8 mouse cellular contexts compared by ENCODE assay signal in the genomic region with DNA sequence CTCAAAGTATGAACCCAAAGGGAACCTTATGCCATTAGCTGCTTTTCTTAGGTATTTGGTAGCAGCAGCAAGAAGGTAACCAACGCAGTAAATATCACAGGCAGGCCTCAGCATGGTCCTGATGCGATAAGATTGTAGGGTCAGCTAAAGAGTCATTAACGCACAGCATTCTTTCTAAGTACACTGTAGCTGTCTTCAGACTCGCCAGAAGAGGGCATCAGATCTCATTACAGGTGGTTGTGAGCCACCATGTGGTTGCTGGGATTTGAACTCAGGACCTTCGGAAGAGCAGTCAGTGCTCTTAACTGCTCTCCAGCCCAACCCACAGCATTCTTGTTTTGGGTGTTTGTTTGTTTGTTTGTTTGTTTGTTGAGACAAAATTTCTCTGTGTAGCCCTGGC. TPM values are rescaled to one million over a fixed set of nuclear protein-coding genes. Genes with fewer than 3 reads are reported as not detected.
DNase-seq lines count a peak whose midpoint lies in the region; ATAC-seq and TF ChIP-seq lines count a peak whose summit lies in the region.
"Not testable (repeated sequence)": the region's sequence is repeated elsewhere in the genome, so short reads cannot be mapped to it uniquely, and the experiment has no call there.

No protein-coding gene starts in this region.

- not testable (repeated sequence) for H3K36me3 ChIP-seq in MEL (ENCODE audit: control insufficient read depth in 1 of 2, insufficient read depth in 2 of 2, low read length in 2 of 2); forebrain, postnatal 0 days (ENCODE audit: insufficient read depth); heart, embryonic 12.5 days; heart, postnatal 0 days (replicated peaks; ENCODE audit: control insufficient read depth, insufficient read depth, low read length); intestine, embryonic 15.5 days; lung, embryonic 14.5 days (ENCODE audit: insufficient read depth); stomach, embryonic 16.5 days (ENCODE audit: control insufficient read depth, insufficient read depth, low read length)

- not testable (repeated sequence) for TF ChIP-seq EP300 in MEL (IDR thresholded peaks at IDR 0.05; ENCODE audit: low read depth in 1 of 2, low read length in 2 of 2); heart, postnatal 0 days (IDR thresholded peaks at IDR 0.05; ENCODE audit: low read depth)

- not testable (repeated sequence) for H3K27me3 ChIP-seq in MEL (ENCODE audit: control insufficient read depth in 1 of 2, insufficient read depth in 2 of 2, low read length in 2 of 2); forebrain, postnatal 0 days (ENCODE audit: insufficient read depth, low read length); heart, embryonic 12.5 days (replicated peaks); heart, postnatal 0 days (ENCODE audit: control insufficient read depth, insufficient read depth, low read length); intestine, embryonic 15.5 days (replicated peaks); lung, embryonic 14.5 days (ENCODE audit: insufficient read depth, low read length); stomach, embryonic 16.5 days (ENCODE audit: control insufficient read depth, insufficient read depth, low read length)

- ATAC-seq in forebrain, postnatal 0 days; heart, embryonic 12.5 days (ENCODE audit: insufficient number of reproducible peaks, low FRiP score); heart, postnatal 0 days (ENCODE audit: insufficient read depth, low read depth); intestine, embryonic 15.5 days; lung, embryonic 14.5 days (ENCODE audit: insufficient read depth); stomach, embryonic 16.5 days (ENCODE audit: insufficient read depth, low FRiP score): not testable (repeated sequence)

- TF ChIP-seq CTCF in MEL (IDR thresholded peaks at IDR 0.05 in 2 of 3, conservative IDR thresholded peaks at IDR 0.05 in 1 of 3; ENCODE audit: control insufficient read depth in 1 of 3, insufficient read depth in 1 of 3, low read depth in 2 of 3, low read length in 3 of 3, poor library complexity in 1 of 3, severe bottlenecking in 1 of 3) = peak in 2 of 3 experiments; percentile 19 to 38; a peak in 3 of 6 replicates
- TF ChIP-seq CTCF in forebrain, postnatal 0 days (IDR thresholded peaks at IDR 0.05; ENCODE audit: low read depth) = peak; percentile 23; the same call in 1 of the 2 replicates
- peak; percentile 29 for TF ChIP-seq CTCF in heart, postnatal 0 days (IDR thresholded peaks at IDR 0.05; ENCODE audit: low read depth)
- peak; percentile 52 for TF ChIP-seq CTCF in layer of hippocampus, adult 2 months (conservative IDR thresholded peaks at IDR 0.05)
- peak; percentile 38 for TF ChIP-seq CTCF in lung, embryonic 14.5 days (IDR thresholded peaks at IDR 0.05; ENCODE audit: low read depth)

- H3K9me3 ChIP-seq in MEL (replicated peaks; ENCODE audit: insufficient read depth, low read length); forebrain, postnatal 0 days (ENCODE audit: low read length); heart, embryonic 12.5 days (replicated peaks); heart, postnatal 0 days (replicated peaks; ENCODE audit: control insufficient read depth, low read length); intestine, embryonic 15.5 days; lung, embryonic 14.5 days (ENCODE audit: low read depth, low read length); stomach, embryonic 16.5 days (replicated peaks; ENCODE audit: control insufficient read depth, low read length): not testable (repeated sequence)

- H3K79me2 ChIP-seq in MEL (ENCODE audit: control insufficient read depth, insufficient read depth, low read length, poor library complexity) = not testable (repeated sequence)

- WGBS in forebrain, postnatal 0 days = 80% methylated on average over 5 of the region's 5 CpGs
- 78% methylated on average over 5 of the region's 5 CpGs for WGBS in heart, embryonic 12.5 days
- 86% methylated on average over 5 of the region's 5 CpGs for WGBS in heart, postnatal 0 days
- 85% methylated on average over 5 of the region's 5 CpGs for WGBS in intestine, embryonic 15.5 days
- 80% methylated on average over 5 of the region's 5 CpGs for WGBS in lung, embryonic 14.5 days
- WGBS in stomach, embryonic 16.5 days = 74% methylated on average over 5 of the region's 5 CpGs

- TF ChIP-seq POLR2A in MEL (IDR thresholded peaks at IDR 0.05; ENCODE audit: control insufficient read depth in 1 of 2, insufficient read depth in 1 of 2, low read depth in 1 of 2, low read length in 2 of 2, poor library complexity in 1 of 2) = not testable (repeated sequence)

- not testable (repeated sequence) for TF ChIP-seq RAD21 in MEL (IDR thresholded peaks at IDR 0.05; ENCODE audit: low read depth, low read length)

- not testable (repeated sequence) for H3K27ac ChIP-seq in MEL (ENCODE audit: control insufficient read depth, low read depth, low read length); forebrain, postnatal 0 days (ENCODE audit: low read depth, low read length); layer of hippocampus, adult 2 months
- peak overlapping the region; percentile 99 for H3K27ac ChIP-seq in heart, embryonic 12.5 days (ENCODE audit: poor library complexity, severe bottlenecking)
- peak overlapping the region; percentile 90 for H3K27ac ChIP-seq in heart, postnatal 0 days (ENCODE audit: low read depth)
- peak overlapping the region; percentile 86 for H3K27ac ChIP-seq in intestine, embryonic 15.5 days
- peak overlapping the region; percentile 85; the same call in 1 of the 2 replicates for H3K27ac ChIP-seq in lung, embryonic 14.5 days (ENCODE audit: low read depth)
- H3K27ac ChIP-seq in stomach, embryonic 16.5 days (ENCODE audit: low read length) = peak overlapping the region; percentile 81; the same call in 1 of the 2 replicates

- H3K4me3 ChIP-seq in MEL (ENCODE audit: control insufficient read depth in 1 of 2, insufficient read depth in 1 of 2, low read depth in 2 of 2, low read length in 2 of 2); forebrain, postnatal 0 days (ENCODE audit: low read depth, low read length); heart, embryonic 12.5 days; heart, postnatal 0 days (ENCODE audit: low read depth, low read length); intestine, embryonic 15.5 days (replicated peaks); layer of hippocampus, adult 2 months; lung, embryonic 14.5 days (ENCODE audit: low read depth, low read length); stomach, embryonic 16.5 days (replicated peaks; ENCODE audit: low read length): not testable (repeated sequence)

- H3K9ac ChIP-seq in MEL (ENCODE audit: control insufficient read depth, low read depth, low read length, poor library complexity, severe bottlenecking); forebrain, postnatal 0 days; heart, embryonic 12.5 days; heart, postnatal 0 days (replicated peaks; ENCODE audit: low read depth, low read length); intestine, embryonic 15.5 days; lung, embryonic 14.5 days; stomach, embryonic 16.5 days (ENCODE audit: low read length): not testable (repeated sequence)

- H3K4me1 ChIP-seq in MEL (ENCODE audit: control insufficient read depth in 1 of 2, insufficient read depth in 2 of 2, low read length in 2 of 2); forebrain, postnatal 0 days (ENCODE audit: insufficient read depth); lung, embryonic 14.5 days (ENCODE audit: insufficient read depth): not testable (repeated sequence)
- peaks cover 40% of the 10 kb centered on the region for H3K4me1 ChIP-seq in heart, embryonic 12.5 days (replicated peaks)
- peaks cover 14% of the 10 kb centered on the region for H3K4me1 ChIP-seq in heart, postnatal 0 days (ENCODE audit: control insufficient read depth, insufficient read depth)
- peaks cover 18% of the 10 kb centered on the region for H3K4me1 ChIP-seq in intestine, embryonic 15.5 days (replicated peaks)
- peaks cover 18% of the 10 kb centered on the region for H3K4me1 ChIP-seq in stomach, embryonic 16.5 days (ENCODE audit: control insufficient read depth, insufficient read depth, low read length)

- not testable (repeated sequence) for H3K4me2 ChIP-seq in forebrain, postnatal 0 days (ENCODE audit: low read depth); heart, embryonic 12.5 days; heart, postnatal 0 days (ENCODE audit: low read depth, low read length); intestine, embryonic 15.5 days (replicated peaks); lung, embryonic 14.5 days; stomach, embryonic 16.5 days (ENCODE audit: low read depth, low read length)

- not testable (repeated sequence) for DNase-seq in MEL (ENCODE audit: low read depth, low spot score); forebrain, postnatal 0 days; heart, postnatal 0 days (ENCODE audit: low spot score); layer of hippocampus, adult 2 months (ENCODE audit: low spot score in 2 of 2); lung, embryonic 14.5 days

RNA-seq across cellular contexts. Expression of a gene that starts 23.9 kb away (rescaled TPM):
- 53.5 and 59.6 TPM in 2 replicates for total RNA-seq in MEL (2012; rRNA removed)
- polyA plus RNA-seq in MEL (2012; ENCODE audit: insufficient read depth in 1 of 2, insufficient read length in 2 of 2, low read depth in 1 of 2, low replicate concordance in 2 of 2, missing spikeins in 1 of 2) = 10 to 100 TPM; 35.4 to 98.5 TPM
- total RNA-seq in forebrain, postnatal 0 days (2014; rRNA removed) = 147 and 161 TPM in 2 replicates
- polyA plus RNA-seq in forebrain, postnatal 0 days (2015; fragmentation: Nextera tagmentation; extraction: Ambion mirVana) = 85.9 and 110 TPM in 2 replicates
- 76.0 and 79.2 TPM in 2 replicates for polyA plus RNA-seq in heart, embryonic 12.5 days (2016; fragmentation: Nextera tagmentation; extraction: Ambion mirVana)
- total RNA-seq in heart, postnatal 0 days (2014; rRNA removed; ENCODE audit: low replicate concordance) = 58.3 and 80.4 TPM in 2 replicates
- 40.5 and 45.9 TPM in 2 replicates for polyA plus RNA-seq in heart, postnatal 0 days (2015; fragmentation: Nextera tagmentation; extraction: Ambion mirVana)
- polyA plus RNA-seq in intestine, embryonic 15.5 days (2015; fragmentation: Nextera tagmentation; extraction: Ambion mirVana) = 59.8 and 65.7 TPM in 2 replicates
- total RNA-seq in layer of hippocampus, adult 2 months (2021) = 100 to 1,000 TPM; 146 to 157 TPM
- 82.6 and 89.5 TPM in 2 replicates for polyA plus RNA-seq in lung, embryonic 14.5 days (2014; fragmentation: Nextera tagmentation; extraction: Ambion mirVana)
- 61.1 and 65.0 TPM in 2 replicates for polyA plus RNA-seq in stomach, embryonic 16.5 days (2015; fragmentation: Nextera tagmentation; extraction: Ambion mirVana)
